Mouse (Mus musculus) spleen, postnatal 4 days (tissue): Measurements from ENCODE around the gene Jph3.

Source experiments
- DNase-seq, 2 experiments: peaks; one replicate each; pipeline ENCODE4 v3.0.0; 2022; ENCODE audit warnings: low spot score in 2 of 2

Jph3 gene

DNA sequence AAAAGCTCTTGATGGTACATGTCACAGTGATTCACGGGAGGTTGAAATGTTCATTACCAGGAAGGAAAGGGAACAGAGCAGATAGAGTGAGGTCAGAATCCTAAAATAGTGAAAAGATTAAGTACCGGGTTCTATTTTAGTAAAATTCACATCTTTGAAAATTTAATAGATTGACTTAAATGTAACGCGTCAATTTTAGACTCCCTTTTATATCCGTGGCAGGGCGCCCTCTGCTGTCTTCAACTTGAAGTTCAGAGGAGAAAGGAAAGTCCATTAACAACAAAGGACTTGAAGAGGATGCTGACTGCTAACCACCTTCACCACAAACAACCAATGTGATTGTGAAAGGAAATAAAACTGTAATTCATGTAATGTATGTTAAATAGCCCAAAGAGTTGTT, 103.1 kb downstream of the Jph3 start:
- peak; percentile 64 to 83 for DNase-seq

DNA sequence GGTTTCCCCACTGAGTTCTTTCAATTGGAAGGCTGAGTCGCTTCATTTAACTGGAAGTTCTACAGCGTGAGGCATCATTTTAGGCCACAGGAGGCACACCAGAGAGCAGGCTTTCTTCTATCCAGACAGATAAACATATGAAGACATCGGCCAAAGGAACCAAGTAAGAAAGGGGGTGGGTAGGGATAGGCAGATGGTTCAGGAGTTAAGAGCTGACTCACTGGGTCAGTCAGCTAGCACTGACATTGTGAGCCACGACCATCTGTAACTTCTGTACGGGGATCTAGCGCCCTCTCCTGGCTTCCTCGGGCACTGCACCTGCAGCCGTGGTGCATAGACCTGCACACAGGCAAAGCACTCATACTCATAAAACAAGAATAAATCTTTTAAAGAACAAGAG, 111.8 kb downstream of the Jph3 start:
- peak; percentile 59 to 86 for DNase-seq

DNA sequence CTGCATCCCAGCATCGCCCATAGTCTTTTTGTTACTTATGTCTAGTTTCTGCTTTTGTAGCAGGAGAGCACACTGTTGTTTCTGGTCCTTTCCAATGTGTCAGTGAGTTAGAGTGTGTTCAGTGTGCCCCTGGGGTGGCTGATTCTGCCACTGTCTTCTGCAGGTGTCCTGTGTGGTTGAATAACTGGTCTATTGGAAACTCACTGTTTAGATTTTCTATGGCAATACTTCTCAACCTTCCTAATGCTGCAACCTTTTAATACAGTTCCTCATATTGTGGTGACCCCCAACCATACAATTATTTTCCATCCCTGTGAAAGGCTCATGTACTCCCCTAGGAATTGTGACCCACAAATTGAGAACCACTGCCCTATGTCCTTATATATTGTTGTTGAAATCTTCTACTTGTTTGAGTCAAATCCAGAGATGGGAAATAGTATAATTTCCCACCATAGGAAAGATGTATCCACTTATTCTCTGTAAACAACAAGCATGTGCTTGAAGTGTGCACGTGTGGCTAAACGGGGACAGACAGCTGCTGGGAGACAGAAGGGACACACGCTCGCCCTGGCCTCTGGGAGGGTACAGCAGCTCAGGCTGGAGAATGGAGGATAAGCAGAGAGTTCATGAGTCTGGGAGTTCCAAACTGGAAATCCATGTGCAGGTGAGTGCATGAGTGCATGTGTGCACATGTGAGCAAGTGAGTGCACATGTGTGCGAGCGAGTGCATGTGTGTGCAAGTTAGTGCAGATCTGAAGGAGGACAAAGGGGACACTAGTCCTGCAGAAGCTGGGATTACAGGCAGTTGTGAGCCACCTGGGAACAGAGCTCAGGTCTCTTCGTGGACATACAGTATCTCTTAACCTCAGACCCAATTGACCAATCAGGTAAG, 112.9 kb downstream of the Jph3 start:
- DNase-seq: no peak

DNA sequence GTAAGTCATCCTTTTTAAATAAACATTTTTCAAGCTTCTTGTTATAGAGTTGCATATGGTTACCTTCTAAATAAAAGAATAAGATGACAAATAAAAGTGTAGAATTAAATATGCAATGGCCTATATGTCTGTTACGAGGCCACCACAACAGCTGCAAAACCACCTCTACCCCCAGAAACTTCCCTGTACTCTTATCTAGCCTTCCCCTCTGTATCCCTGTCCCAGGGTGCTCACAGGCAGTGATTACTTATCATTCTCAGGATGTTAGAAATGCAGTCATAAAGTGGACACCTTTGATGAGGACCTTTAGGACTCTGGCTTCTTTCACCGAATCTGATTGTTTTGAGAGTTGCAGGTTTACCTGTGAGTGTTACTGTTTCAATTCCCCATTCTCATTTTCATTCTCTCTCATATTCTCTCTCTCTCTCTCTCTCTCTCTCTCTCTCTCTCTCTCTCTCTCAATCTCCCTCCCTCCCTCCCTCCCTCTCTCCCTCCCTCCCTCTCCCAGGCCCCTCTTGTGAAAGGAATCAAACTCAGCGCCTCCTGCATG, 113.8 kb downstream of the Jph3 start:
- DNase-seq: no peak
